Mouse (Mus musculus): ENCODE results near the gene Tmem189.
A peak's percentile ranks its signal among the peaks of the same experiment; 100 is the strongest.

The Tmem189 gene

DNA sequence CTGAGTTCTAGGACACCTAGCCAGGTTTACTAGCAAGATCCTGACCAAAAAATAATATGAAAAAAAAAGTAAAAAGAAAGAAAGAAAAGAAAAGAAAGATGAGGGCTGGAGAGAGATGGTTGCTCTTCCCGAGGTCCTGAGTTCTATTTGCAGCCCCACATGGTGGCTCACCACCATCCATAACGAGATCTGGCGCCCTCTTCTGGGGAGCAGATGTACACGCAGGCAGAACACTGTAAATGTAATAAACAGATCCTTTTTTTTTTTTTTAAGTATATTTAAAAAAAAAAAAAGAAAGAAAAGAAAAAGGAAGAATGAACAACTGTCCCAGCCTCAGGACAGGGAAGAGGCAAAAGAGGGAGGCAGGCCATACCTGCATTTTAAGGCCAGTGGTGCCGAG, 11.0 kb downstream of the Tmem189 start:
- no peak for DNase-seq

GRCm38 (mm10) chr2:167675120-167675909, 14.3 kb downstream of the Tmem189 start:
- no peak for DNase-seq

- DNase-seq = no peak
These were observed 17.4 kb downstream of the Tmem189 start for GRCm38 (mm10) chr2:167672212-167672685.

GRCm38 (mm10) chr2:167671101-167671633, 18.5 kb downstream of the Tmem189 start:
- no peak for DNase-seq

GRCm38 (mm10) chr2:167669398-167669797, 20.2 kb downstream of the Tmem189 start:
- no peak for DNase-seq

DNA sequence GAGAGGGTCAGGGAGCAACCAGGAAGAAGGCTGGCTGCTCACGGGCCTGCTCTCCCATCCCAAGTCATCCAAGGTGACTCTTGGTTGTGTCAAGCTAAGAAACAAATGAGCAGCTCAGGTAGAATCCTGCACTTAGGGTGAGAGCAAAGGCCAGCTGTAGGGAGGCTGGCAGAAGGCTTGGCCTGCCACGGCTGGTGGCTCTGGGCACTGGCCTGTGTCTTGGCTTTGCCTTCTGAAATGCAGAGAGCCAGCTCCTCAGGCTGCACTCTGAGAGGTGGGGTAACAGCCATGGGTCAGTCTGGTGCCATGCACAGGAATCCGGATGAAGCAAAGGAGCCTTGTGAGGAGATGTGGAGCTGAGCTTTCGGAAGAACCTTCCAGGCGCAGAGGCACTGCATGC, 21.2 kb downstream of the Tmem189 start:
- no peak for DNase-seq

DNA sequence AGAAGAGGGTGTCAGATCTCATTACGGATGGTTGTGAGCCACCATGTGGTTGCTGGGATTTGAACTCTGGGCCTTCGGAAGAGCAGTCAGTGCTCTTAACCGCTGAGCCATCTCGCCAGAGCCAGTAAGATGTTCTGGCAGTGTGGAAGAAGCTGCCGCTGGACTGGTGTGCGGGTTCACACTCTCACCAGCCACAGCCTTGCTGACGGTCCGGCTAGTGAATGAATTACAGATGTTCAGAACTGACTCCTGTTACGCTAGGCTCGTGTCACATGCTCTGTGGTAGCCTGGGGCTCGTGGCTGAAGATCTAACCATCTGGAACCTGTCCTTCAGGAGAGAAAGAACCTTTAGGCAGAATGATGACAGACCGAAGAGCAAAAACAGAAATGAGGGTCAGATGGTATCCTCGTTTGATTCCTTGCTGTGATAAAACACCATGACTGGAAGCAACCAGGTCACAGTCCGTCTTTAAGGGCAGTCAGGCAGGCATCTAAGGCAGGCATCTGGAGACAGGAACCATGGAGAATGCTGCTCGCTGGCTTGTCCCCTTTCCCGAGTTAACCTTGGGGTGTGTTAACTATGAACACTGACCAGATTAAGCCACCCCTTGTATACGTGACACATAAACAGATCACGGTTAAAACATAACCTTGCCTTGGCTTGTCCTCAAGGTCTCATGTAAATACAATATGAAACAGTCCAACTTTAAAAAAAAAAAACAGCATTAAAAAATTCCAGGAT, 23.5 kb downstream of the Tmem189 start:
- DNase-seq = no peak

GRCm38 (mm10) chr2:167662713-167663112, 26.9 kb downstream of the Tmem189 start:
- no peak for DNase-seq

- peak; percentile 90 to 96 for DNase-seq
These were observed 28.1 kb downstream of the Tmem189 start, which contains the start of gene Gm20431 for GRCm38 (mm10) chr2:167661270-167662203. TSS of gene Gm20431 (minus strand) at chr2:167661496.

GRCm38 (mm10) chr2:167660611-167660971, 29.0 kb downstream of the Tmem189 start:
- peak in 1 of 2 experiments; percentile 25 for DNase-seq

DNA sequence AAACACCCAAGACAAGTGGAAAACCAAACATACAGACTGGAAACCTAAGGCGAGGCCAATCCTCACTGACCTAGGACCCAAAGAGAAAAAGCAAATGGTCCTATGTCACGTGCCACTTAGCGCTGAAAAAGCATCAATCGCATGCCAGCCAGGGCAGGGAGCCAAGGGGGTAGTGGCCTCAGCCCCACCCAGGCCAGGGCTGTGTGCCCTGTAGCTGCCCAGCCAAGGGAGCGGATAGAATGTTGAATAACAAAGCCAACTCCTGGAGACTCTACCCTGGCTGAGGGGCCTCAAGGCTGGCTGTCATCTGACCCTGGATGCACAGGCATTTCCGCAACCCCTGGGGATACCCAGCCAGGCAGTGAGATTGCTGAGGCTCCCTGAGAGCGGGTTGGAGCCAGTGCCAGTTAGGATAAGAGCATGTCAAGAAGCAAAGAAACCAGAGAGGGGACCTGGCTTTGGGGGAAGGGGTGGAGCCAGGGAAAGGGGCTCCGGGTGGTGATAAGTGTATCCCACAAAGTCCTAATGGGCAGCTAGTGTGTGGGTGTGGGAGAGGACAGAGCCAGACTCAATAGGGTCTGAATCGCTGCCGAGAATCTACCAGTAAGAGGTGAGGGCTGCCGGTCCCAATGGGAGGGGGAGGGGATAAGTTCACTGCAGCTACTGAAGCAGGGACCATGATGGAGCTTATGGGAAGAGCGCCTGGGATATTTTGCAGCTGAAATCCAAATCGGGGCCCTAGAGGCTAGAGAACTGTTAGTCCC, 29.6 kb downstream of the Tmem189 start:
- peak; percentile 41 to 54 for DNase-seq

DNA sequence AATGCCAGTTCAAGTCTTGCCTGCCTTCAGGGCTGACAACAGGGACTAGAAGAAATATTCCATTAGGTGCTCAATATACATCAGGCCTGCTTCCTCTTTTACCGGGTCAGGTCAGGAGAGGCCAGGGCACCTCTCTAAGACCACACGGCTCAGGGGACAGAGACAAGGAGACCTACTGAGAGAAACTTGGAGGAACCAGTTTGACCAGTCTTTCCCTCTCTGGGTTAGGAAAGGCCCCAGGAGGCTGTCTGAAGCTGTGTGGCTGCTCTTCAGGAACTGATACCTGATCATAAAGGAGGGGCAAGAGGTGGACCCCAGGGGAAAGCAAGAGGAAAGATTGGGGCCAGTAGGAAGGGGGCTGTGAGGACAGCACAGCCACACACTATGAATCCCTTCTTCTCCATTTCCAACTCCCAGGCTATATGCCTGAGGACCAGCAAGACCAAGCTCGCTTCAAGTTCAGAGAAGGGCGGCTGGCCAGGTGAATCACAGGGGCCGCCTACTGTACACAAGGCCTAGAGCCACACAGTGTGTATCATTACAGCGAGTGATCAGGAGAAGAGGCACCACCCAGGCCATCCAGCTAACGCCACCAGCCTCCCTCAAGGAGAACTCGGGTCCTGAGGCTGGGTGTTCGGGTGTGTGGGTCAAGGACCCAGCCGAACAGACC, 30.3 kb downstream of the Tmem189 start:
- DNase-seq = no peak

- DNase-seq = no peak
These were observed 30.9 kb downstream of the Tmem189 start for GRCm38 (mm10) chr2:167658712-167659111.

GRCm38 (mm10) chr2:167657973-167658372, 31.6 kb downstream of the Tmem189 start:
- no peak for DNase-seq

GRCm38 (mm10) chr2:167656629-167657478, 32.8 kb downstream of the Tmem189 start:
- no peak for DNase-seq

GRCm38 (mm10) chr2:167654911-167655600, 34.6 kb downstream of the Tmem189 start:
- DNase-seq = no peak

- no peak for DNase-seq
These were observed 36.9 kb downstream of the Tmem189 start for GRCm38 (mm10) chr2:167652694-167653093.

GRCm38 (mm10) chr2:167651622-167652021, 38.0 kb downstream of the Tmem189 start:
- DNase-seq = no peak

GRCm38 (mm10) chr2:167649290-167650032, 40.2 kb downstream of the Tmem189 start:
- DNase-seq = no peak
